26 mouse cellular contexts compared by ENCODE assay signal in genomic region chr12:16391163-16391562, GRCm38 (mm10).
DNase-seq lines count a peak whose midpoint lies in the region; ATAC-seq and TF ChIP-seq lines count a peak whose summit lies in the region.
"Had no signal": no experiment of that assay in that cellular context is flagged by ENCODE, and none has a peak within 500 bp of the region (broad histone marks: within the 10 kb centered on the region; RNA-seq: fewer than 3 reads in every experiment).

No protein-coding gene starts in this region.

- TF ChIP-seq POLR2A in heart, adult 2 months (IDR thresholded peaks at IDR 0.05; ENCODE audit: insufficient read depth, low read depth, low read length) = no peak

- no peak overlapping the region for H3K4me3 ChIP-seq in heart, embryonic 10.5 days
- H3K4me3 ChIP-seq in heart, adult 2 months = no peak overlapping the region
- no peak overlapping the region for H3K4me3 ChIP-seq in heart, embryonic 15.5 days
- no peak overlapping the region for H3K4me3 ChIP-seq in liver, embryonic 13.5 days (replicated peaks)
- H3K4me3 ChIP-seq: embryonic facial prominence, embryonic 12.5 days; gastrocnemius, adult 2 months; hindbrain, embryonic 10.5 days; hindbrain, embryonic 15.5 days; kidney, embryonic 15.5 days; left cerebral cortex, adult 2 months; limb, embryonic 13.5 days had no signal

- H3K9ac ChIP-seq in heart, adult 2 months (ENCODE audit: low read depth, low read length) = no peak overlapping the region
- H3K9ac ChIP-seq in heart, embryonic 15.5 days = no peak overlapping the region
- no peak overlapping the region for H3K9ac ChIP-seq in liver, embryonic 13.5 days
- H3K9ac ChIP-seq: embryonic facial prominence, embryonic 12.5 days; hindbrain, embryonic 15.5 days; kidney, embryonic 15.5 days; limb, embryonic 13.5 days had no signal

- no peaks in the 10 kb centered on the region for H3K36me3 ChIP-seq in heart, embryonic 10.5 days
- H3K36me3 ChIP-seq in heart, adult 2 months (ENCODE audit: control insufficient read depth, insufficient read depth, low read length) = no peaks in the 10 kb centered on the region
- no peaks in the 10 kb centered on the region for H3K36me3 ChIP-seq in heart, embryonic 15.5 days
- no peaks in the 10 kb centered on the region for H3K36me3 ChIP-seq in liver, embryonic 13.5 days
- H3K36me3 ChIP-seq: embryonic facial prominence, embryonic 12.5 days; hindbrain, embryonic 10.5 days; hindbrain, embryonic 15.5 days; kidney, embryonic 15.5 days; limb, embryonic 13.5 days had no signal

- TF ChIP-seq EP300 in heart, adult 2 months (IDR thresholded peaks at IDR 0.05; ENCODE audit: insufficient read depth, low read depth, low read length) = no peak

- no peaks in the 10 kb centered on the region; the same call in 1 of the 2 replicates for H3K9me3 ChIP-seq in heart, embryonic 10.5 days
- H3K9me3 ChIP-seq in heart, embryonic 15.5 days (replicated peaks) = no peaks in the 10 kb centered on the region
- no peaks in the 10 kb centered on the region for H3K9me3 ChIP-seq in liver, embryonic 13.5 days (replicated peaks)
- H3K9me3 ChIP-seq: embryonic facial prominence, embryonic 12.5 days; hindbrain, embryonic 10.5 days; hindbrain, embryonic 15.5 days; kidney, embryonic 15.5 days had no signal

- TF ChIP-seq CTCF in heart, adult 2 months (IDR thresholded peaks at IDR 0.05) = no peak

- no peaks in the 10 kb centered on the region for H3K79me2 ChIP-seq in heart, adult 2 months (replicated peaks; ENCODE audit: control insufficient read depth, insufficient read depth, low read length)

- H3K27me3 ChIP-seq in heart, embryonic 10.5 days (ENCODE audit: insufficient read depth, poor library complexity, severe bottlenecking) = no peaks in the 10 kb centered on the region
- no peaks in the 10 kb centered on the region for H3K27me3 ChIP-seq in heart, adult 2 months (ENCODE audit: control insufficient read depth, insufficient read depth, low read length)
- no peaks in the 10 kb centered on the region for H3K27me3 ChIP-seq in heart, embryonic 15.5 days
- H3K27me3 ChIP-seq in liver, embryonic 13.5 days = no peaks in the 10 kb centered on the region
- H3K27me3 ChIP-seq: embryonic facial prominence, embryonic 12.5 days; hindbrain, embryonic 15.5 days; kidney, embryonic 15.5 days; Patski had no signal

- H3K27ac ChIP-seq in heart, embryonic 10.5 days = peak overlapping the region; percentile 75
- H3K27ac ChIP-seq in heart, adult 2 months = no peak overlapping the region
- H3K27ac ChIP-seq in heart, embryonic 15.5 days = peak overlapping the region; percentile 66
- no peak overlapping the region for H3K27ac ChIP-seq in liver, embryonic 13.5 days
- H3K27ac ChIP-seq: embryonic facial prominence, embryonic 12.5 days; gastrocnemius, adult 2 months; hindbrain, embryonic 10.5 days; hindbrain, embryonic 15.5 days; kidney, embryonic 15.5 days; left cerebral cortex, adult 2 months; limb, embryonic 13.5 days; macrophage had no signal

- WGBS in heart, embryonic 10.5 days = 76% methylated on average over 5 of the region's 5 CpGs
- WGBS in heart, adult 2 months = 73% methylated on average over 5 of the region's 5 CpGs
- 64% methylated on average over 5 of the region's 5 CpGs for WGBS in heart, embryonic 15.5 days
- WGBS in liver, embryonic 13.5 days (ENCODE audit: insufficient replicate concordance) = 46% methylated on average over 5 of the region's 5 CpGs

- DNase-seq in heart, embryonic 10.5 days (ENCODE audit: low spot score) = no peak
- no peak for DNase-seq in heart, adult 2 months
- no peak for DNase-seq in heart, adult 18-20 months
- peak; percentile 35 for DNase-seq in brain, adult 2 months (ENCODE audit: low read depth, low spot score)
- no peak for DNase-seq in liver, embryonic 13.5 days
- no peak for DNase-seq in cerebellum, adult 11-12 months
- DNase-seq: cerebellum, adult 11 months; cerebellum, adult 9-11 months; embryo, embryonic 11 days; gastrocnemius, adult 2 months; gastrocnemius, postnatal 36 days; kidney, adult 11 months; thymus, adult 2 months; thymus, postnatal 36 days had no signal

- ATAC-seq in heart, embryonic 15.5 days (replicated peaks; ENCODE audit: insufficient number of reproducible peaks, insufficient read depth, low FRiP score, low read depth) = no peak
- peak; percentile 68 for ATAC-seq in liver, embryonic 13.5 days (ENCODE audit: low read depth)
- ATAC-seq: forebrain, embryonic 14.5 days; inflammation-experienced regulatory T-cells, adult 6 months; lung, postnatal 0 days; Patski had no signal

- H3K4me1 ChIP-seq in heart, embryonic 10.5 days = peaks cover 15% of the 10 kb centered on the region
- H3K4me1 ChIP-seq in heart, adult 2 months (ENCODE audit: control insufficient read depth, insufficient read depth, low read length) = no peaks in the 10 kb centered on the region; the same call in 1 of the 2 replicates
- peaks cover 16% of the 10 kb centered on the region for H3K4me1 ChIP-seq in heart, embryonic 15.5 days (replicated peaks)
- no peaks in the 10 kb centered on the region for H3K4me1 ChIP-seq in liver, embryonic 13.5 days (replicated peaks)
- H3K4me1 ChIP-seq: embryonic facial prominence, embryonic 12.5 days; hindbrain, embryonic 10.5 days; hindbrain, embryonic 15.5 days; kidney, embryonic 15.5 days had no signal

- no peak overlapping the region for H3K4me2 ChIP-seq in heart, embryonic 15.5 days
- H3K4me2 ChIP-seq in liver, embryonic 13.5 days = no peak overlapping the region
- H3K4me2 ChIP-seq: embryonic facial prominence, embryonic 12.5 days; hindbrain, embryonic 15.5 days; kidney, embryonic 15.5 days; limb, embryonic 13.5 days had no signal

- intact Hi-C loops in heart, adult 2 months (cut with DNase I) = no loop called here

Comparison
In these comparisons a context has a peak if more than half of its experiments do, and no peak if none do; other contexts are left out.
1. H3K27ac ChIP-seq: peak in heart, embryonic 10.5 days (single experiment) and heart, embryonic 15.5 days (single experiment); none in heart, adult 2 months (single experiment) and liver, embryonic 13.5 days (single experiment).